Mouse (Mus musculus) C2C12 (cell line): Measurements from ENCODE around the gene Fut8.

Experiments
- CTCF ChIP-seq: IDR thresholded peaks from one replicate; pipeline ENCODE4 v1.5.1; 2011; ENCODE audit not compliant: control insufficient read depth, insufficient read depth, insufficient read length
- FOSL1 ChIP-seq: IDR thresholded peaks from one replicate; pipeline ENCODE4 v1.8.0; 2011; ENCODE audit warnings: mild to moderate bottlenecking, low read length; ENCODE audit not compliant: poor library complexity, insufficient read depth, severe bottlenecking
- USF1 ChIP-seq: IDR thresholded peaks from one replicate; pipeline ENCODE4 v1.6.1; 2011; ENCODE audit warnings: low read depth, mild to moderate bottlenecking, control low read depth, moderate library complexity

- TF ChIP-seq CTCF, result no peak
- no peak for TF ChIP-seq FOSL1
- no peak for TF ChIP-seq USF1
These were observed 29.2 kb upstream of the Fut8 start for GRCm38 (mm10) chr12:77208576-77209180.
